Mouse (Mus musculus): ENCODE results near the gene Txlnb.
"Not testable (repeated sequence)": the region's sequence is repeated elsewhere in the genome, so short reads cannot be mapped to it uniquely, and the experiment has no call there.

Txlnb gene

DNA sequence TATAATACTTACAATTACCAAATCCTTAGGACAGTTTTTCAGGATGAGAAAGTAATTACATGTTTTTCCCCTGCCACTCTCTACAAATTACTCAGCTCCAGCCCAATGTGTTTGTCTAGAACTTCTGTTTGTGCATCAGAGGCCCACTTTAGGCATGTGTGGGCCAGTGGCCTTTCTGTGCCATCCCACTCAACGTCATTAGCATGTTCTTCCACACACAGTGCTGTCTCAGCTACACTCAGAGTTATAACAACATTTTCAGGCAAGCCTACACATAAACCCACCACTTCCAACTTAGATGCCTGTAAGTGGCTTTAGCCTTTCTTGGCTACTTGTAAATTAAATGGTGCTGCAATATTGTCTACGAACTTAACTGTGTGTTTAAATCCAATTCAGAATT, 5.8 kb downstream of the Txlnb start:
- in situ Hi-C loops (cut with MboI; ENCODE audit: low pct_unique_long_range_greater_than_20kb in 1 of 2, low sequenced_read_pairs in 2 of 2, unreplicated experiment in 1 of 2) = no loop called here

- in situ Hi-C loops (cut with MboI; ENCODE audit: low pct_unique_long_range_greater_than_20kb in 1 of 2, low sequenced_read_pairs in 2 of 2, unreplicated experiment in 1 of 2) = no loop called here
These were observed 12.5 kb downstream of the Txlnb start for GRCm38 (mm10) chr10:17808526-17808925.

DNA sequence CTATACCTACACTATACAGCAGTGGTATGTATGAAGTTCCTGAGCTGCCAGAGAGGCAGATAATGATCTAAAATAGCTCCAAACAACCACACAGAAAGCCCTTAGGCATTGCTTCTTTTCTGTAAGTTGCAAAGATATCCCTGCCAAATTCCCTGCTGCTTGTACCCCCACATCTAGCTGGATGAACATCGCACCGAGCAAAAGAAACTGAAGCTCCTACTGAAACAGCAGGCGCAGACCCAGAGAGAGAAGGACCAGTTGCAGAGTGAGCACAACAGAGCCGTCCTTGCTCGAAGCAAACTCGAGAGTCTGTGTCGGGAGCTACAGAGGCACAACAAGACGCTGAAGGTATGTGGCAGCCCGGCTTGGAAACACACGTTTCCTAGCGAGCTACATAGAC, 19.0 kb downstream of the Txlnb start:
- in situ Hi-C loops (cut with MboI; ENCODE audit: low pct_unique_long_range_greater_than_20kb in 1 of 2, low sequenced_read_pairs in 2 of 2, unreplicated experiment in 1 of 2) = no loop called here

- in situ Hi-C loops (cut with MboI; ENCODE audit: low pct_unique_long_range_greater_than_20kb in 1 of 2, low sequenced_read_pairs in 2 of 2, unreplicated experiment in 1 of 2) = not testable (repeated sequence)
These were observed 24.4 kb downstream of the Txlnb start for GRCm38 (mm10) chr10:17820422-17820821.

DNA sequence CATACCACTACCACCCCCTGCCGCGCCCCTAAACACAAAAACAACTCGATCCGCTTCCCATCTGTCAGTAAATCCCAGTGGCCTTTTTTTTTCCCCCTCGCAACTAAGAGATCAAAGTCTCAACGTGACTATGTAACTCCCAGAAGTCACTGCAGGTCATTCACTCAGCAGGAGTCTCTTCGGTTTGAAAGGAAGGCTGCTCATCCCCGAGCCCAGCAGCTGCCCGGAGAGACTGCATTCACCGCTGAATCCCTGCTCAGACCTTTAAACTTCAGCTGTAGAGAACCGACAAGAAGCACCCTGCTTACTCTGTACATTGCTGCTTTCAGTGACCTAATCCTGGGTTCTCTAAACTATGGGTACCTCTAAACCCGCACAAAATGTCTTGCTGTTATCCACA, 31.4 kb downstream of the Txlnb start:
- in situ Hi-C loops (cut with MboI; ENCODE audit: low pct_unique_long_range_greater_than_20kb in 1 of 2, low sequenced_read_pairs in 2 of 2, unreplicated experiment in 1 of 2) = no loop called here

- in situ Hi-C loops (cut with MboI; ENCODE audit: low pct_unique_long_range_greater_than_20kb in 1 of 2, low sequenced_read_pairs in 2 of 2, unreplicated experiment in 1 of 2) = no loop called here
These were observed 33.2 kb downstream of the Txlnb start for GRCm38 (mm10) chr10:17829205-17829604.

GRCm38 (mm10) chr10:17831041-17831440, 35.0 kb downstream of the Txlnb start:
- in situ Hi-C loops (cut with MboI; ENCODE audit: low pct_unique_long_range_greater_than_20kb in 1 of 2, low sequenced_read_pairs in 2 of 2, unreplicated experiment in 1 of 2) = no loop called here

GRCm38 (mm10) chr10:17835031-17835430, 39.0 kb downstream of the Txlnb start:
- in situ Hi-C loops (cut with MboI; ENCODE audit: low pct_unique_long_range_greater_than_20kb in 1 of 2, low sequenced_read_pairs in 2 of 2, unreplicated experiment in 1 of 2) = no loop called here

GRCm38 (mm10) chr10:17836275-17836674, 40.2 kb downstream of the Txlnb start:
- in situ Hi-C loops (cut with MboI; ENCODE audit: low pct_unique_long_range_greater_than_20kb in 1 of 2, low sequenced_read_pairs in 2 of 2, unreplicated experiment in 1 of 2) = no loop called here

DNA sequence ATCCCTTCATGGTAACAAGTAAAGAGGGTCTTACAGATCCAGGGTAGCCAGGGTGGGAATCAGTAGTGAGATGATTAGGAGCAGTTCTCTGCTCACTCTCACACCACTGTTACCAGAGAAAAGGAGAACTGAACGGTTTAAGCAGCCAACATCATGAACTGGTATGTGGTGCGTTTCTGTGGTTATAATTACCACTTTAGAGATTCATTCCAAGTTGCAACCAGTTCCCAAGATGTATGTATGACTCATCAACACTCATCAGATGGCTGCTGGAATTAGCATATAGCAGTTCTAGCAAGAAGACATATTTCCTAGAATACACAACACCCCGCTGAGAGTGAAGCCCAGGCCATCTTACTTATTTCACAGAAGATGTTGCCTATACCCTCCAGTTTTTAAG, 46.0 kb downstream of the Txlnb start:
- in situ Hi-C loops (cut with MboI; ENCODE audit: low pct_unique_long_range_greater_than_20kb in 1 of 2, low sequenced_read_pairs in 2 of 2, unreplicated experiment in 1 of 2) = no loop called here

DNA sequence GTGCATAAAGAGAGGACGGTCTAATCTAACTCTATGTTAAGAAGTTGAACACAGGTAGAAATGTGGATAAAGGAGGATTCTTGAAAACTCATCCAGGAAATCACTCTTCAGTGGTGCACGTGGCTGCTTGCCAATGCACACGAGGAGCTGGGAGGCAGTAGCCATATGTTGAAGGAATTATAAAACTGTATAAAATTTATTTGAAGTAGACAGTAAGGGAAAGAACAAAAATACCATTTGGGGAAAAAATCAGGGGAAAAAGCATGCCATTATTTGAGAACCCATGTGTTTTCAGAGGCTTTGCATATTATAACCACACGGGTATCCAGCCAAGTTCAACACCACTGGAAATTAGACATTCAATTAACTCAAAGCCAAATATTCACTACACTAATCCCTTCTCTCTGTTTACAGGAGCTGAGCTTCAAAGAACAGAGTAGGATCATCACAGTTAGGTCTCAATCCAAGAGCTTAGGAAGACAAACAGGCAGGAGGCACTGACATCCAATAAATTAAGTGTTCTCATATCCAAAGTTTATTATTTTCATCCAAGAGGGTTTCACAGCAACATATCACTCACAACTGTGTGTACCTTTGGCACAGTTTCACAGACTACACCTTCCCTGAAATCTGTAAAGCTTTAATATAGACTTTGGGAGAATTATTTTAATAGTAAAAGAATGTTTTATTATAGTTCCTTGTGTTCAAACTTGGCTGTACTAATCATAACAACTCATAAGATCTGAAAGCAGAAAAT, 48.9 kb downstream of the Txlnb start:
- in situ Hi-C loops (cut with MboI; ENCODE audit: low pct_unique_long_range_greater_than_20kb in 1 of 2, low sequenced_read_pairs in 2 of 2, unreplicated experiment in 1 of 2) = no loop called here

GRCm38 (mm10) chr10:17857647-17858261, 61.7 kb downstream of the Txlnb start:
- in situ Hi-C loops (cut with MboI; ENCODE audit: low pct_unique_long_range_greater_than_20kb in 1 of 2, low sequenced_read_pairs in 2 of 2, unreplicated experiment in 1 of 2) = no loop called here

DNA sequence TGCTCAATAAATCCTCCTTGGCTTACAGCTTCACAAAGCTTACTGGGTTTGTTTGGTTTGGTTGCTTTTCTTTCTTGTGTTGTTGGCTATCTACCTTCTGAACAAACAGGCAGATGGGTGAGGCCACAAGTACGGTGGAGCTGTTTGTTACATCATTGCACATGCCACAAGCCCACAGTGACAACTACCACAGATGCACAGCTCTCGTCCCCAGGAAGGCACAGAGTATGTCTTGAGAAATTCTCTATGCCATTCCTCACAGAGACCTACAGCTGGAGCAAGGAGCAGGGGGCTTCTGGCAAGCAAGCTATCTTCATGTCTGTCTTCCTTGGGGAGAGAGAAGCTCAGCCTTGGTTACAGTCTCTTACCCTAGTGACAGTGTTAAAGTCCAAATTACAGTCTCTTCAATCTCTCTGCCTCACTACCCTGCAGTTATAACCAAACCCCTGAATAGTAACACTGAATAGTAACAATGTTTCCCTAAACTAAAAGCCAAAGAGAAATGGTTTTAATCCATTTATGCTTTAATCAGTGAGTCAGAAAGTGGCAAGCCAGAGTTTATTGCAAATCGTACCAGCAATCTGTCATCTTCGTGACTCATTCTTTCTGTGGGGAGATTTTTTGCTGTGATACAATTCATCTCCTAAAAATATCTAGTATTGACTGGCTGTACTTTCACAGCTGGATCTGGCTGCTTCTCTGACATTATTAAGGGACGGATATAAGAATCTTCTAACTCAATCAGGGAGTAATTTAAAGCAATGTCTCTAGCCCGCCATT, 64.9 kb downstream of the Txlnb start:
- in situ Hi-C loops (cut with MboI; ENCODE audit: low pct_unique_long_range_greater_than_20kb in 1 of 2, low sequenced_read_pairs in 2 of 2, unreplicated experiment in 1 of 2) = loop anchor here in 1 of 2 experiments (10.0 kb wide), 1 partner anchor 126 kb away; no protein-coding TSS in a partner anchor

DNA sequence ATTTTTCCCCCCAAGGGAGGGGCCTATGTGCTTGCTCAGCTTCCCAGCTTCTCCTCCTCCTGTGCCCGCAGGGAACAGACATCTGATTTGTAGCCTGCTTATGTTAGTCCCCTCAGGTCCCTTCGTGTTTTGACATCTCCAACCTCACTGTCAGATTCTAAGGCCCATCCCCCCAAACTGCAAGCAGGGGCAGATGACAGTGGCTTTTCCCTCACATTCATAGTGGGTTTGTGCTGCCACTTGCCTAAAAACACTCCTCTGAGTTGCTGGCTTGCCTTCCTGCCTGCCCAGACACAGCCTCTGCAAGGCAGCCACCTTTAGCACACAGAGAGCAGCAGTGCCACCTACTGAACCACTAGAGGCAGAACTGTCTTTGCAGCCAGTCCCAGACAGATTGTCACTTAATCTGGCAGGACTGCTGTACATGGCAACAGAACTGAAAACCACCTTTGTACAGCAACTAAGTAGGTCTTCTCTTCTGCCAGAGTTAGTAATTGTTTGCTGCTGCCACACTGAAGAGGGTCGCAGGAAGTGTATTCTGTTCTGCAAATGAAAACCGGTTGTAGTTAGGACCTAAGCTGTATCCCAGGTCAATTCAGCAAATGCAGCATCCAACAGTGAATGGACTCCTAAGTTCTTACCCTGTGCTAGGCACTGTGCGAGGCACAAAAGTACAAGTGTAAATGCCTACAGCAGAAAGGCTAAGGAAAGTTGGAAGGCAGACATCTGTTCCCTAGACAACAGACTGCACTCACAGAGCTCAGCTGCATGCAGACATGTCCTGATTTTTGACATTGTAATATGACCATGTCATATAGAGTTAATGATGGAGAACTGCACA, 74.0 kb downstream of the Txlnb start:
- in situ Hi-C loops (cut with MboI; ENCODE audit: low pct_unique_long_range_greater_than_20kb in 1 of 2, low sequenced_read_pairs in 2 of 2, unreplicated experiment in 1 of 2) = loop anchor here in 1 of 2 experiments (10.0 kb wide), 1 partner anchor 135 kb away; no protein-coding TSS in a partner anchor

DNA sequence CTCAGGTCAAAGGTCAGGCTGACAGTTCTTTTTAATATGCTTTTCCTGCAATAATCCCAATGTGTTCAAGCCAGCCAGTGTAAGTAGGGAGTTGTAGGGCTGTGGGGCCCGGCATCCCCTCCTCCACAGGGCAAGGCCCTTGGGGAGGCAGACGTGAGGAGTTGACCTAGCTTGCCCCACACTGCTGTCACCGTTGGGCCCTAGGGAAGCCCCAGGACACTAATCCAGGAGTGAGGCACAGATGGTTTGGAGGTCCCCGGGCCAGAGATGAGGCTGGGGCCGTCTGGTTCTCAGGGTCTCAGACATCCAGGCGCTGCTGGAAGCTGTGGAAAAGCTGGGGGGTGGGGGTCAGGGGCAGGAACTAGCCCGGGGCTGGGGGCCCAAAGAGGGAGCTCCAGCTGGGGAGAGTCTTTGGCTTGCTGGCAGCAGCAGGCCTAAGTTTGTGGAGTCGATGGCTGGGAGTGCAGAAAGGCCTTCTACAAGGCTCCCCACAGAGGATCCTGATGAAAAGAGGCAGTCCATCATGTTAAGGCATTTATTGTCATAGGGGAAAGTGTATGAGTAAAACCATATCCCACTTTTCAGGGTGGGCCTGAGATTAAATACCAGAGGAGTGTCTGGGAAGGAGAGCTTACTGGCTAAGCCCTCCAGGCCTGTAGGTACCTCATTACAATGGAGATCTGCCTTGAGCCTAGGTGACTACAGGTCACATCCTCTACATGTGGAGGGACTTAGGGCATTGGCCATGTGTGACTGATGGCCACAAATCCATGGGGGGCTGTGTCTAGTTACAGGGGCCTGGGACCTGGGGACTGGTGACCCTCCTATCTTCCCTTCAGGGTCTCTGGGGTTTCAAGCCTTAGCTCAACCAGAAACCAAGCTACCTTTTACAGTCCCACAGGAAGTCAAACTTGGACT, 82.2 kb downstream of the Txlnb start:
- in situ Hi-C loops (cut with MboI; ENCODE audit: low pct_unique_long_range_greater_than_20kb in 1 of 2, low sequenced_read_pairs in 2 of 2, unreplicated experiment in 1 of 2) = no loop called here

GRCm38 (mm10) chr10:17880038-17880437, 84.0 kb downstream of the Txlnb start:
- in situ Hi-C loops (cut with MboI; ENCODE audit: low pct_unique_long_range_greater_than_20kb in 1 of 2, low sequenced_read_pairs in 2 of 2, unreplicated experiment in 1 of 2) = no loop called here

GRCm38 (mm10) chr10:17880724-17881123, 84.7 kb downstream of the Txlnb start:
- in situ Hi-C loops (cut with MboI; ENCODE audit: low pct_unique_long_range_greater_than_20kb in 1 of 2, low sequenced_read_pairs in 2 of 2, unreplicated experiment in 1 of 2) = no loop called here
